Mouse (Mus musculus) neural tube, embryonic 11.5 days (tissue): ENCODE data around the gene Notch1. TPM values are rescaled to one million over a fixed set of nuclear protein-coding genes. Genes with fewer than 3 reads are reported as not detected.

Experiments used
- ATAC-seq: fragments of 200-750 bp; cut with Nextera tagmentation; 2 replicates; pipeline ENCODE4 v1.8.0; 2017; ENCODE audit warnings: moderate number of reproducible peaks, mild to moderate bottlenecking, moderate TSS enrichment, moderate library complexity; ENCODE audit not compliant: insufficient read depth, low FRiP score, low TSS enrichment
- DNase-seq: peaks from one replicate; pipeline ENCODE4 v3.0.0-alpha.2; 2015; ENCODE audit warnings: low spot score
- H3K27ac ChIP-seq: fragments of 300-500 bp; sonication (generic); 2 replicates; pipeline ENCODE4 v1.5.1; 2014; ENCODE audit warnings: low read depth, mild to moderate bottlenecking, low read length
- H3K27me3 ChIP-seq: fragments of 300-500 bp; sonication (generic); 2 replicates; pipeline ENCODE4 v1.6.1; 2014; ENCODE audit warnings: mild to moderate bottlenecking, low read length, mixed read lengths; ENCODE audit not compliant: control insufficient read depth, insufficient read depth
- H3K36me3 ChIP-seq: fragments of 300-500 bp; sonication (generic); 2 replicates; pipeline ENCODE4 v1.6.1; 2014; ENCODE audit warnings: mild to moderate bottlenecking, low read length, moderate library complexity, mixed read lengths; ENCODE audit not compliant: control insufficient read depth, insufficient read depth
- H3K4me1 ChIP-seq: fragments of 300-500 bp; sonication (generic); 2 replicates; pipeline ENCODE4 v1.6.1; 2014; ENCODE audit warnings: low read length, mixed read lengths; ENCODE audit not compliant: control insufficient read depth, insufficient read depth
- H3K4me2 ChIP-seq: fragments of 300-500 bp; sonication (generic); 2 replicates; pipeline ENCODE4 v1.6.1; 2014; ENCODE audit warnings: low read depth, mild to moderate bottlenecking, moderate library complexity
- H3K4me3 ChIP-seq: fragments of 300-500 bp; sonication (generic); 2 replicates; pipeline ENCODE4 v1.5.1; 2014; ENCODE audit warnings: low read depth, low read length
- H3K9ac ChIP-seq: fragments of 300-500 bp; sonication (generic); 2 replicates; pipeline ENCODE4 v1.6.1; 2014; ENCODE audit warnings: mild to moderate bottlenecking, low read length
- H3K9me3 ChIP-seq: fragments of 300-500 bp; sonication (generic); 2 replicates; pipeline ENCODE4 v1.6.1; 2016; ENCODE audit warnings: low read length; ENCODE audit not compliant: control insufficient read depth
- WGBS: fragments of 180-500 bp; shearing (Covaris S2); extraction: QIAGEN DNeasy Blood & Tissue Kit; methylation state at CpG from one replicate; pipeline ENCODE4 v1.1.7; 2014; 5-methylcytosine and 5-hydroxymethylcytosine counted together
- polyA plus RNA-seq: library from polyadenylated mRNA; unstranded; fragments of >200 nt; fragmentation: Nextera tagmentation; extraction: Ambion mirVana; gene quantifications from 2 replicates; pipeline ENCODE4 v1.2.1, GENCODE M21; 2014

Gene Notch1
- polyA plus RNA-seq, 1 experiment from 2014 or later, result 60.4 TPM

GRCm38 (mm10) chr2:26507961-26508391, 8.5 kb downstream of the Notch1 start:
- DNase-seq, result no peak
- Histone ChIP-seq H3K27me3 (no peaks in the 10 kb centered on the region), H3K27ac (peak overlapping the region; percentile 60; the same call in 1 of the 2 replicates), H3K4me1 (peaks cover 37% of the 10 kb centered on the region), H3K4me3 (no peak overlapping the region), H3K36me3 (no peaks in the 10 kb centered on the region), H3K4me2 (no peak overlapping the region; the same call in 1 of the 2 replicates), H3K9me3 (no peaks in the 10 kb centered on the region), H3K9ac (no peak overlapping the region; the same call in 1 of the 2 replicates)
- ATAC-seq, result no peak
- WGBS, result 22% methylated on average over 6 of the region's 6 CpGs

- Histone ChIP-seq H3K4me2 (0 out of 2 replicates have a peak overlapping the region, but pooled peaks have one; percentile 2), H3K4me1 (peaks cover 37% of the 10 kb centered on the region), H3K36me3 (no peaks in the 10 kb centered on the region), H3K27me3 (no peaks in the 10 kb centered on the region), H3K9me3 (no peaks in the 10 kb centered on the region), H3K9ac (peak overlapping the region; percentile 24; the same call in 1 of the 2 replicates), H3K27ac (peak overlapping the region; percentile 60; the same call in 1 of the 2 replicates), H3K4me3 (no peak overlapping the region)
- ATAC-seq, result no peak
- peak; percentile 50 for DNase-seq
- WGBS, result 6% methylated on average over 7 of the region's 7 CpGs
Measured at GRCm38 (mm10) chr2:26507481-26507886, 9.0 kb downstream of the Notch1 start.

GRCm38 (mm10) chr2:26506746-26507280, 9.7 kb downstream of the Notch1 start:
- DNase-seq (no peak), ATAC-seq (no peak)
- whole genome bisulfite sequencing, result 77% methylated on average over 3 of the region's 3 CpGs
- H3K27ac ChIP-seq, result 0 out of 2 replicates have a peak overlapping the region, but pooled peaks have one; percentile 60
- H3K4me1 ChIP-seq, result peaks cover 38% of the 10 kb centered on the region
- no peaks in the 10 kb centered on the region for H3K27me3 ChIP-seq
- no peaks in the 10 kb centered on the region for H3K9me3 ChIP-seq
- no peak overlapping the region for H3K4me2 ChIP-seq
- no peak overlapping the region for H3K4me3 ChIP-seq
- peak overlapping the region; percentile 24; the same call in 1 of the 2 replicates for H3K9ac ChIP-seq
- no peaks in the 10 kb centered on the region for H3K36me3 ChIP-seq

- Histone ChIP-seq H3K9me3 (no peaks in the 10 kb centered on the region), H3K27me3 (no peaks in the 10 kb centered on the region), H3K9ac (peak overlapping the region; percentile 95; the same call in 1 of the 2 replicates), H3K36me3 (no peaks in the 10 kb centered on the region), H3K4me1 (peaks cover 51% of the 10 kb centered on the region), H3K4me2 (peak overlapping the region; percentile 45; the same call in 1 of the 2 replicates), H3K4me3 (no peak overlapping the region), H3K27ac (0 out of 2 replicates have a peak overlapping the region, but pooled peaks have one; percentile 20)
- WGBS, result 57% methylated on average over 9 of the region's 9 CpGs
- DNase-seq (no peak), ATAC-seq (no peak)
Measured at GRCm38 (mm10) chr2:26504772-26505480, 11.5 kb downstream of the Notch1 start.

- WGBS, result 3% methylated on average over 34 of the region's 59 CpGs
- Histone ChIP-seq H3K27me3 (no peaks in the 10 kb centered on the region), H3K4me3 (peak overlapping the region; percentile 89), H3K9ac (peak overlapping the region; percentile 95), H3K4me2 (peak overlapping the region; percentile 45), H3K27ac (peak overlapping the region; percentile 94), H3K4me1 (peaks cover 61% of the 10 kb centered on the region), H3K9me3 (no peaks in the 10 kb centered on the region), H3K36me3 (no peaks in the 10 kb centered on the region)
- peak; percentile 93 for DNase-seq
- ATAC-seq, result peak; percentile 64
Measured at GRCm38 (mm10) chr2:26503661-26504575, 12.5 kb downstream of the Notch1 start.

- DNase-seq, result no peak
- Histone ChIP-seq H3K9me3 (no peaks in the 10 kb centered on the region), H3K4me1 (peaks cover 63% of the 10 kb centered on the region), H3K9ac (peak overlapping the region; percentile 95), H3K27me3 (no peaks in the 10 kb centered on the region), H3K4me3 (peak overlapping the region; percentile 89), H3K4me2 (peak overlapping the region; percentile 45), H3K27ac (peak overlapping the region; percentile 94), H3K36me3 (no peaks in the 10 kb centered on the region)
- under 1% methylated on average over 56 of the region's 57 CpGs for WGBS
- ATAC-seq, result no peak
Measured at GRCm38 (mm10) chr2:26502863-26503631, 13.4 kb downstream of the Notch1 start.

- WGBS, result 0% methylated on average over 33 of the region's 33 CpGs
- Histone ChIP-seq H3K36me3 (no peaks in the 10 kb centered on the region), H3K4me2 (peak overlapping the region; percentile 45), H3K27me3 (no peaks in the 10 kb centered on the region), H3K4me1 (peaks cover 63% of the 10 kb centered on the region), H3K4me3 (peak overlapping the region; percentile 89), H3K27ac (peak overlapping the region; percentile 94), H3K9ac (peak overlapping the region; percentile 95), H3K9me3 (no peaks in the 10 kb centered on the region)
- DNase-seq (peak; percentile 86), ATAC-seq (peak; percentile 29)
Measured at GRCm38 (mm10) chr2:26502299-26502862, 14.1 kb downstream of the Notch1 start.
